Mouse (Mus musculus) midbrain, embryonic 15.5 days (tissue): ENCODE measurements around the gene D130052B06Rik. TPM values are rescaled to one million over a fixed set of nuclear protein-coding genes. Genes with fewer than 3 reads are reported as not detected.

Experiments
- ATAC-seq: fragments of 200-750 bp; cut with Nextera tagmentation; replicated peaks from 2 replicates; pipeline ENCODE4 v1.8.0; 2017; ENCODE audit warnings: moderate TSS enrichment
- H3K27ac ChIP-seq: fragments of 300-500 bp; sonication (generic); 2 replicates; pipeline ENCODE4 v1.5.1; 2015; ENCODE audit warnings: mild to moderate bottlenecking, inconsistent platforms
- H3K27me3 ChIP-seq: fragments of 300-500 bp; sonication (generic); replicated peaks from 2 replicates; pipeline ENCODE4 v1.6.1; 2015; ENCODE audit warnings: inconsistent platforms
- H3K36me3 ChIP-seq: fragments of 300-500 bp; sonication (generic); replicated peaks from 2 replicates; pipeline ENCODE4 v1.6.1; 2015; ENCODE audit warnings: inconsistent platforms
- H3K4me1 ChIP-seq: fragments of 300-500 bp; sonication (generic); 2 replicates; pipeline ENCODE4 v1.6.1; 2015; ENCODE audit warnings: inconsistent platforms
- H3K4me2 ChIP-seq: fragments of 300-500 bp; sonication (generic); 2 replicates; pipeline ENCODE4 v1.6.1; 2015; ENCODE audit warnings: inconsistent platforms, mild to moderate bottlenecking, moderate library complexity
- H3K4me3 ChIP-seq: fragments of 300-500 bp; sonication (generic); 2 replicates; pipeline ENCODE4 v1.5.1; 2015; ENCODE audit warnings: mild to moderate bottlenecking, inconsistent platforms
- H3K9ac ChIP-seq: fragments of 300-500 bp; sonication (generic); 2 replicates; pipeline ENCODE4 v1.6.1; 2015; ENCODE audit warnings: mild to moderate bottlenecking, inconsistent platforms
- H3K9me3 ChIP-seq: fragments of 300-500 bp; sonication (generic); 2 replicates; pipeline ENCODE4 v1.6.1; 2016; ENCODE audit warnings: inconsistent platforms
- WGBS: fragments of 180-500 bp; shearing (Covaris S2); methylation state at CpG from one replicate; pipeline ENCODE4 v1.1.7; 2015; ENCODE audit warnings: mixed read lengths; 5-methylcytosine and 5-hydroxymethylcytosine counted together
- polyA plus RNA-seq: library from polyadenylated mRNA; unstranded; fragments of >200 nt; fragmentation: Nextera tagmentation; extraction: Ambion mirVana; gene quantifications from 2 replicates; pipeline ENCODE4 v1.2.1, GENCODE M21; 2015

The D130052B06Rik gene
- not detected in 2 replicates for polyA plus RNA-seq

- Histone ChIP-seq H3K36me3 (no peaks in the 10 kb centered on the region), H3K4me1 (no peaks in the 10 kb centered on the region), H3K27ac (no peak within 1 kb of the TSS), H3K9me3 (no peaks in the 10 kb centered on the region), H3K27me3 (no peaks in the 10 kb centered on the region), H3K4me2 (no peak within 1 kb of the TSS), H3K9ac (no peak within 1 kb of the TSS), H3K4me3 (no peak within 1 kb of the TSS)
- ATAC-seq, result no peak
- 81% methylated on average over 4 of the region's 4 CpGs for WGBS
Measured at GRCm38 (mm10) chr11:33598986-33599385, at the start of gene D130052B06Rik. D130052B06Rik (plus strand) TSS chr11:33599302.

- Histone ChIP-seq H3K27ac (no peak overlapping the region), H3K4me2 (no peak overlapping the region), H3K36me3 (no peaks in the 10 kb centered on the region), H3K9me3 (no peaks in the 10 kb centered on the region), H3K4me1 (no peaks in the 10 kb centered on the region), H3K4me3 (no peak overlapping the region), H3K9ac (no peak overlapping the region), H3K27me3 (no peaks in the 10 kb centered on the region)
- 66% methylated on average over 14 of the region's 14 CpGs for WGBS
- no peak for ATAC-seq
Measured at GRCm38 (mm10) chr11:33550861-33551560, 48.1 kb upstream of the D130052B06Rik start.

GRCm38 (mm10) chr11:33554123-33554522 is 45.0 kb upstream of the D130052B06Rik start:
- Histone ChIP-seq H3K36me3 (no peaks in the 10 kb centered on the region), H3K9me3 (no peaks in the 10 kb centered on the region), H3K4me3 (no peak overlapping the region), H3K27me3 (no peaks in the 10 kb centered on the region), H3K4me1 (no peaks in the 10 kb centered on the region), H3K4me2 (no peak overlapping the region), H3K9ac (no peak overlapping the region), H3K27ac (no peak overlapping the region)
- WGBS, result 85% methylated on average over 8 of the region's 8 CpGs
- ATAC-seq, result no peak

- H3K4me2 ChIP-seq, result no peak overlapping the region
- WGBS, result 91% methylated on average over 2 of the region's 2 CpGs
- no peak for ATAC-seq
- no peak overlapping the region for H3K9ac ChIP-seq
- no peaks in the 10 kb centered on the region for H3K27me3 ChIP-seq
- no peak overlapping the region for H3K27ac ChIP-seq
- no peaks in the 10 kb centered on the region for H3K9me3 ChIP-seq
- no peak overlapping the region for H3K4me3 ChIP-seq
- H3K4me1 ChIP-seq, result no peaks in the 10 kb centered on the region
- H3K36me3 ChIP-seq, result no peaks in the 10 kb centered on the region
Measured at GRCm38 (mm10) chr11:33563921-33564320, 35.2 kb upstream of the D130052B06Rik start.

GRCm38 (mm10) chr11:33570413-33570812 is 28.7 kb upstream of the D130052B06Rik start:
- Histone ChIP-seq H3K27me3 (no peaks in the 10 kb centered on the region), H3K27ac (no peak overlapping the region), H3K4me2 (no peak overlapping the region), H3K4me3 (no peak overlapping the region), H3K9ac (no peak overlapping the region), H3K4me1 (no peaks in the 10 kb centered on the region), H3K9me3 (no peaks in the 10 kb centered on the region), H3K36me3 (no peaks in the 10 kb centered on the region)
- ATAC-seq, result no peak

GRCm38 (mm10) chr11:33574944-33575343 is 24.2 kb upstream of the D130052B06Rik start:
- ATAC-seq, result no peak
- no peaks in the 10 kb centered on the region for H3K9me3 ChIP-seq

GRCm38 (mm10) chr11:33578859-33579258 is 20.2 kb upstream of the D130052B06Rik start, which contains the start of gene Gabrp:
Gabrp (minus strand) TSS chr11:33578959.
- Histone ChIP-seq H3K36me3 (no peaks in the 10 kb centered on the region), H3K9me3 (no peaks in the 10 kb centered on the region), H3K4me1 (no peaks in the 10 kb centered on the region), H3K4me2 (no peak within 1 kb of the TSS), H3K27me3 (no peaks in the 10 kb centered on the region), H3K27ac (no peak within 1 kb of the TSS), H3K9ac (no peak within 1 kb of the TSS), H3K4me3 (no peak within 1 kb of the TSS)
- ATAC-seq, result no peak
- WGBS, result 58% methylated on average over 6 of the region's 6 CpGs

More at GRCm38 (mm10) chr11:33574944-33575343, 24.2 kb upstream of the D130052B06Rik start:
- Histone ChIP-seq H3K4me3 (no peak overlapping the region), H3K4me2 (no peak overlapping the region), H3K9ac (no peak overlapping the region), H3K27me3 (no peaks in the 10 kb centered on the region), H3K27ac (no peak overlapping the region), H3K4me1 (no peaks in the 10 kb centered on the region), H3K36me3 (no peaks in the 10 kb centered on the region)
- WGBS, result 89% methylated on average over 3 of the region's 3 CpGs

- no peak for ATAC-seq
- no peaks in the 10 kb centered on the region for H3K4me1 ChIP-seq
- 63% methylated on average over 3 of the region's 3 CpGs for WGBS
Measured at GRCm38 (mm10) chr11:33579621-33580020, 19.5 kb upstream of the D130052B06Rik start.

GRCm38 (mm10) chr11:33586614-33587013 is 12.5 kb upstream of the D130052B06Rik start:
- WGBS, result 86% methylated on average over 6 of the region's 6 CpGs
- Histone ChIP-seq H3K9me3 (no peaks in the 10 kb centered on the region), H3K4me1 (no peaks in the 10 kb centered on the region), H3K27me3 (no peaks in the 10 kb centered on the region), H3K4me3 (no peak overlapping the region), H3K36me3 (no peaks in the 10 kb centered on the region), H3K27ac (no peak overlapping the region), H3K4me2 (no peak overlapping the region), H3K9ac (no peak overlapping the region)
- ATAC-seq, result no peak

More at GRCm38 (mm10) chr11:33579621-33580020, 19.5 kb upstream of the D130052B06Rik start:
- H3K4me2 ChIP-seq, result no peak overlapping the region
- H3K36me3 ChIP-seq, result no peaks in the 10 kb centered on the region
- H3K9me3 ChIP-seq, result no peaks in the 10 kb centered on the region
- no peak overlapping the region for H3K27ac ChIP-seq
- H3K9ac ChIP-seq, result no peak overlapping the region
- no peaks in the 10 kb centered on the region for H3K27me3 ChIP-seq
- H3K4me3 ChIP-seq, result no peak overlapping the region

- Histone ChIP-seq H3K4me2 (no peak overlapping the region), H3K27ac (no peak overlapping the region), H3K9ac (no peak overlapping the region), H3K4me3 (no peak overlapping the region), H3K9me3 (no peaks in the 10 kb centered on the region), H3K36me3 (no peaks in the 10 kb centered on the region), H3K27me3 (no peaks in the 10 kb centered on the region), H3K4me1 (no peaks in the 10 kb centered on the region)
- ATAC-seq, result no peak
- WGBS, result 92% methylated on average over 3 of the region's 3 CpGs
Measured at GRCm38 (mm10) chr11:33590771-33591170, 8.3 kb upstream of the D130052B06Rik start.

- Histone ChIP-seq H3K27me3 (no peaks in the 10 kb centered on the region), H3K4me1 (no peaks in the 10 kb centered on the region), H3K9me3 (no peaks in the 10 kb centered on the region), H3K4me3 (no peak overlapping the region), H3K36me3 (no peaks in the 10 kb centered on the region), H3K4me2 (no peak overlapping the region), H3K9ac (no peak overlapping the region), H3K27ac (no peak overlapping the region)
- 89% methylated on average over 4 of the region's 4 CpGs for WGBS
- ATAC-seq, result no peak
Measured at GRCm38 (mm10) chr11:33592826-33593225, 6.3 kb upstream of the D130052B06Rik start.

- Histone ChIP-seq H3K9me3 (no peaks in the 10 kb centered on the region), H3K4me3 (no peak overlapping the region), H3K27ac (no peak overlapping the region), H3K27me3 (no peaks in the 10 kb centered on the region), H3K9ac (no peak overlapping the region), H3K36me3 (no peaks in the 10 kb centered on the region), H3K4me1 (no peaks in the 10 kb centered on the region), H3K4me2 (no peak overlapping the region)
- no peak for ATAC-seq
- 80% methylated on average over 4 of the region's 4 CpGs for WGBS
Measured at GRCm38 (mm10) chr11:33596655-33597054, 2.4 kb upstream of the D130052B06Rik start.

GRCm38 (mm10) chr11:33603174-33603573 is 4.1 kb downstream of the D130052B06Rik start:
- WGBS, result 69% methylated on average over 2 of the region's 2 CpGs

More at GRCm38 (mm10) chr11:33603174-33603573, 4.1 kb downstream of the D130052B06Rik start:
- no peak for ATAC-seq
- Histone ChIP-seq H3K27me3 (no peaks in the 10 kb centered on the region), H3K27ac (no peak overlapping the region), H3K4me1 (no peaks in the 10 kb centered on the region), H3K4me3 (no peak overlapping the region), H3K36me3 (no peaks in the 10 kb centered on the region), H3K4me2 (no peak overlapping the region), H3K9me3 (no peaks in the 10 kb centered on the region), H3K9ac (no peak overlapping the region)
